Mouse (Mus musculus) left cerebral cortex, postnatal 4 days (tissue): ENCODE results near the gene Ptprj. TPM values are rescaled to one million over a fixed set of nuclear protein-coding genes. Genes with fewer than 3 reads are reported as not detected.

Experiments
- DNase-seq: peaks from one replicate; pipeline ENCODE4 v3.0.0-alpha.2; 2022
- intact Hi-C: fragments of 180-260 bp; cut with DNase I; formaldehyde crosslinking; loops from one replicate; pipeline ENCODE4 v1.15.1; 2025
- total RNA-seq, 2 experiments: library from RNA; stranded (reverse); gene quantifications; 2 replicates each; pipeline ENCODE4 v1.2.3; 2021

The Ptprj gene
- total RNA-seq, 2 experiments from 2014 or later, result 50.8 to 51.2 TPM

DNA sequence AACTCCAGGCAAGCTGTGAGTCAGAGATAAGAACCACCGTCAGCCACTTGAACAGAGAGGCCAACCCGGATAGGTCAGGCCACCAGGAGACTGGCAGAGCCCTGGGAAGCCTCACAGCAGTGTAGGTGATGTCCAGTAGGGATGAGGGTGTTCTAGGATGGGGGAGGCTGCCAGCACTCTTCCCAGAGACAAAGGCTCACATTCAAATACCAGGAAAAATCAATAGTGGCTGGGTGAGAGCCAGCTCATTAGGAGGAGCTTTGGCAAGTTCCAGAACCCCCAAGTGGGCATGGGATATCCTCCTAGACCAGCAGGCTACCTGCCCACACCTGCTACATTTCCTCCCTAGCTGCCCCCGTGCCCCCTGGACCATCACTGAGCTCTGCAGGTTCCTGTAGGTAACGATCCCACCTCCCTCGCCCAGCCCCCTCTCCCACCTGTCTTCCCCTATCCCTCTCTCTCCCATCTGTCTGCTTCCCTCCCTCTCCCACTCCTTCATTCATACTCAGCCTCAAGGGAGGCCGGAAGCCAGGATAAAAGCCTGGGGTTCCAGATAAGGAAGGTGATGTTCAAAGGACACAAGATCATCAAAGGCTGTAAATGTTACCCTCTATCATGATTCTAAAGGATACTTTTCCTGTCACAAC is 20.1 kb downstream of the Ptprj start:
- DNase-seq, result peak; percentile 51
- intact Hi-C loops, result no loop called here

DNA sequence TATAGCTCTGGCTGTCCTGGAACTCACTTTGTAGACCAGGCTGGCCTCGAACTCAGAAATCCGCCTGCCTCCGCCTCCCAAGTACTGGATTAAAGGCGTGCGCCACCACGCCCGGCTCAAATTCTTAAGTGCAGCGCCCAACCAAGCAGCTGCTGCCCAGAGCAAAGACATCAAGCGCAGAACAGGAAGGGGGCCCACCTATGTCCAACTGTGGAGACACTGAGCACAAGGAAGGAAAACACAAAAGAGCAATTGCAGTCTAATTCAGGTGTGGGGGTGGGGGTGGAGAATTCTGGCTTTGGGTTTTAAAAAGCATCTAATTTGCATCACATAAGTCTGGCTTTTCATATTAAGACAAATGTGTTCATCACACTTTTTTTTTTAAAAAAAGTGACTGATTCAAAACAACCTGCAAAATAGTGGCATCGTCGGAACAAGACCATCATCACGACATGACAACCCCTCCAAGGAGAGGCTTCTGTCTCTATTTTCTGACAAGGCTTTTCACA is 20.7 kb downstream of the Ptprj start:
- no peak for DNase-seq
- intact Hi-C loops, result no loop called here

DNA sequence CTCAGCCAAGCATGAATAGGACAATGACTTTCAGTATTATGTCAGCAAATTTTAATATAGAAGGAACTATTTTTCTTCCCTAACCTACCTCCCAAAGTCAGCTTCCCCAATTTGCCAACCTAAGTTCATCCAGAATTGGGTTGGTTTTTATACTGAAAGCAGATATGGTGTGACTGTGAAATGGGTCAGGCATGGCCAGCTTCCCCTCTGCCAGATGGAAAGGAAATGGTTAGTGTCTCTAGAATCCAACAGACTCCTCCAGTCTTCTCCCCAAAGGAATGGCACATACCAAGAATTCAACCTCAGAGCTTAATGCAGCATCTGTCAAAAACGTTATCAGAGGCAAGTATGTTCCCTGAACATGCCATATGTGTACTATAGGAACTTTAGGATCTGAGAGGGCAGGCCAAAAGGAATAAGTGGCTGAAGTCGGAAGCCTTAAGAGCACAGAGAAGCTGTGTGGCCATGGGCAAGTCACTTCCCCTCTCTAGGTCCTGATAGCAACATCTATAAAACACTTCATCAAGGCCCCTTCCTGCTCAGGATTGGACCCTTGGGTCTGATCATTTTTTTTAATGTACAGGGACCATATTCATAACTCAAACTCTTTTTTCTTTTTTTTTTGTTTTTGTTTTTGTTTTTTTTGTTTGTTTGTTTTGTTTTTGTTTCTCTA is 21.3 kb downstream of the Ptprj start:
- no peak for DNase-seq
- intact Hi-C loops, result no loop called here

DNA sequence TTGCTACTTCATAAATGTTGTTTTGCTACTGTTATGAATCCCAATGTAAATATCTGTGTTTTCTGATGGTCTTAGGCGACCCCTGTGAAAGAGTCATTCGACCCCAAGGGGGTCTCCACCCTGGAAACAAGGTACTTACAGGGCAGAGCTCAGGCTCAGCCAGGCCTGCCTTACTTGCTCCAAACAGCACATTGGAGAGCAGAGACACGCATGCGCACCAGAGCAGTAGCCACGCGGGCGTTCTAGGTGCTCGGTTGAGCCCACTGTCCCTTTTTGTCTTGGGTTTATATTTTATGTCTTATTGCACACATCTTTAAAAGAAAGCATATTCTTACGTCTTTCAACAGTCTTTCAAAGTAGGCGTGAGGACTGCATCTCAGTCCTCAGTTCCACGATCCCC is 22.1 kb downstream of the Ptprj start:
- intact Hi-C loops, result no loop called here
- DNase-seq, result no peak

DNA sequence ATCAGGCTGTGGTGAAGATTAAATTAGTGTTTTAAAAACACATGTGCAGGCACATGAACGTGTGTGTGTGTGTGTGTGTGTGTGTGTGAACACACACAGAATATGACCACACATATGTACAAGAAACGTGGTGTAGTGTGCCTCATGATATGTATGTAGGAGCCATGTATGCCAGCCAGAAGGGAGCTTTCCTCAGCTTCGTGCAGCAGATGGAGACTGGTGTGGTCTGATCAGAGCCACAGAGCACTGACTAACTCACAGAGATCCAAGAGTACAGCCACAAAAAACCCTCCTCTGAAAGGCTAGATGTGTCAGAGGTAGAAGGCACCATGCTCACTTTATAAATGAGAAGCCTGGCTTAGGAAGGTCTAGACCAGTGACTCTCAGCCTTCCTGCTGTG is 22.5 kb downstream of the Ptprj start:
- DNase-seq, result no peak

DNA sequence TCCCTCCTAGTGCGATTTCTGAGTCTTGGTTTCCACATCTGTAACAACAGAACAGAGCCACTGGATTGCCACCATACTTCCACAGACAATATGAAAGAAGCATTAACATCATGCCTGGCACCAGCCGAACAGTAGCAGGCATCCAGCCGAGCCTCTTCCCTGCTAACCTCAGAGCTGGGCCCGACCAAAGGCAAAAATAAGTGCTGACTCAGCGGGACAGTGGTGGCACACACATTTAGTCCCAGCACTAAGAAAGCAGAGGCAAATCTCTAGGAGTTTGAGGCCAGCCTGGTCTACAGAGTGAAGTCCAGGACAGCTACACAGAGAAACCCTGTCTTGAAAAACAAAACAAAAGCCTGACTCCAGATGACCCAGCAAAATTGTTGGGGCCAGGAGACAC is 24.7 kb downstream of the Ptprj start:
- DNase-seq, result no peak
- intact Hi-C loops, result no loop called here

More for the DNA sequence above, 22.5 kb downstream of the Ptprj start:
- intact Hi-C loops, result no loop called here

DNA sequence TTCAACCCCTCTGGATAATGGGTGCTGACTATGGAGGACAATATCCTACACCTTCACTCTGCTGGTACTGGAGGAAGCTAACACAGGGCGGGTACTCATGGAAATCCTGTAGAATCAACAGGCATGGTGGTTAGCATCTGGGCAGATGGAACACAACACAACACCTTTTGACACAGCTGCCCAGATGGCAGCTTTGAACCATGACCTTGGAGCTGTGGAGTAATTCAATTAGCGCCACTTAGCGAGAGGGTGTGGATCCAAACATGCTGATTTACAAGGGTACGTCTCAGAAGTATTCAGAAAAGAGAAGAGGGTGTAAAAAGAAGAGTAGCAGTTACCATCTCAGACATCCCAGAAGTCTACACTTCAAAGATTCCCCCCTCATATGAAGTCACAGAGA is 25.6 kb downstream of the Ptprj start:
- intact Hi-C loops, result no loop called here
- no peak for DNase-seq

DNA sequence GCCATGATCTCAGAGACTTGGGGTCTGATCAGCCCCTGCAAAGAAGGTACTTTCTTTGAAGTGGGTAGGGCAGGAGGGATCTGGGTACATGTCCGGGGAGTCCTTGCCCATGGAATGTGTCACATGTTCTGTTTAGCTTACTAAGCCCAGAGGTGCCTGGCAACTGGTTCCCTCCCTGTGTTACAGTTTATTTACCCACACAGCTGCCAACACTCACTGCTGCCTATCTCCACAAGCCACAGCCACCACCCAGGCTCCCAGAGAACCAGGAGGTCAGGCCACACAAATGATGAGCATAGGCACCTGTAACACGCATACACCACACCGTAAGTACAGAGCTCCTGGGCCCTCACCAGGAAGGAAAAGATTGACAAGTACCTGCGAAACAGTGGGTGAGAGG is 26.6 kb downstream of the Ptprj start:
- no peak for DNase-seq
- intact Hi-C loops, result no loop called here

DNA sequence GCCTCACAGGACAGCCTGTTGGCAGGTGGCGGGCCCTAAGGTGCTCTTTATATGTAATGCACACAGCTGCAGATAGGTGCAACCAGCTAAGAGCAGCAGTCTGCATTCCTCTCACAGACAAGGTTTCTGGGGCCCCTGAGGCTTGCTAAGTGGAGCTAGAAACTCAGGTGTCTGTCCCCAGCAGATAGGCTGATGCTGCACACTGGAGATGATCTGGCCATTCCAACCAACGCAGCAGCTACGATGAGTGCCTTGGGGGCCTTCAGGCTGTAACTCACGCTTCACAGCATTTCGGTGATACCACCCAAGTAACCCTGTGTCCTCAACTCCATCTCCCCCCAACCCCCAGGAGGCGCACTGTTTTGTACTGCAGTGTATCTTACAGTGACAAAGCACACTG is 29.8 kb downstream of the Ptprj start:
- intact Hi-C loops, result no loop called here
- no peak for DNase-seq

DNA sequence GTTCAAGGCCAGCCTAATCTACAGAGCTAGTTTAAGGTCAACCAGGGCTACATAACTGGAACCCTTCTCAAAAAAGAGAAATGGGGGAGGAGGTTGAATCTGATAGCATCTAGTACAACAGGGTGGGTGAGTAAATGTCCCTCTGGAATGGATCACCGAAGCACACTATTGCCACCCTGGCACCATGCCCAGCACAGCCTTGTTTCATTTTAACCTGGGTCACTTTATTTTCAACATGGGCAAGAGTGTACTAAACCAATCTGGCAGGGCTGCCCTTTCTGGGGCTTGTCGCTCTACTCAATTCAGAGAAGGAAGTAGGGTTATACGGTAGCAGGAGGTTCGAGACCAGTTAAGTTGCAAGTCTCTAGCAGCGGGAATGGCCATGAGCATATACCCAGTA is 31.9 kb downstream of the Ptprj start:
- intact Hi-C loops, result no loop called here
- DNase-seq, result no peak

DNA sequence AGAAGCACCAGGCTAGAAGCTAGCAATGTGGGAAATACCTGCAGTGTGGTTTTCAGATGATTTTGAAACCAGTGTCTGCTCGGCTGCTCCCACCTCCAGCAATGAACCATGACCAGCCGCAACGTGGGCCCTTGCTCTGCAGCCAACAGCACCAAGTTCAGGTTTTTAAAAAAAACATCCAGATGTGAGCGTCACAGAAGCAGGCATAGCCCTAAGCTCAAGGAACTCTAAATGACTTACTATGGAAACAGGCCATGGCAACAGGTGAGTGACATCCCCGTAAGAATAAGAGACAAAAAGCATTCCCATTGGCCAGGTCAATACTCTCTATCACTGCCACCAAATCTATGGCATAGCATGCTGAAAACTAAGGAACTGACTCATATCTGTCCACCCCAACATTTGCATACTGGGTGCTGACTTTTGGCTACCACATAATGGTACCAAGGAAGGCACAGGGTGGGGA is 33.3 kb downstream of the Ptprj start:
- no peak for DNase-seq
- intact Hi-C loops, result no loop called here

DNA sequence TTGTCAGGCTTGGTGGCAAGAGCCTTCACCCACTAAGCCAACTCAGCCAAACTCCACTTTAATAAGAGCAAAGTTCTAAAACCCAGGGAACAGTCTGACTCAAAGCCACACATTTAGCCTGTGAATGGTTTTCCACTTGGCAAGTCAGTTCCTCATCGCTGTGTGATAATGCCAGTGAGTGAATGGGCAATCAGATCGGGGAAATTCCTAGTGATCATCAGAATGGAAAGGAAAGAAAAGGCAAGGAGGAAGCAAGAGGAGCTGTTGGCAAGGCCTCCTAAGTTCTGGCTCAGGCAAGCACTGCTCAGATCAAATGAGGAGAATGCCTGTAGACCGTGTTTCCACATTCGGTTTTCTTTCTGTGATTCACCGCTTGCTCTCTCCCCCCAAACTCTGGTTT is 35.2 kb downstream of the Ptprj start:
- intact Hi-C loops, result no loop called here
- peak; percentile 56 for DNase-seq

DNA sequence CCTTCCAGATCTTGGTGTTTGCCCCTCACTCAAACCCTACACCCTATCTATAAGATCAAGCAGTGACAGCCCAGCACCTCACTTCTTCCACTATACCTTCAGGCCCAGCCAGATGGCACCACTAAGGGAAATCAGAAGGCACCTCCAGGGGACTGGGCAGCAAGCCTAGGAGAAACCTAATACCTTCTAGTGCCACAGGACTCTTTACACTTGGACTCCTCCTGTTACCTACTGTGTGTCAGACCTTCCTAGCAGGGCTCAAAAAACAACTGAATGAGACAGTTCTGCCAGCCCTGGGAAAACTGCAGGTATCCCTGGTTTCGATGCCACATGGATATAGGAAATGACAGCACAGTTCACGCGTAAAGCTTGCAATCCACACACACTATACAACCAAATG is 36.5 kb downstream of the Ptprj start:
- intact Hi-C loops, result no loop called here
- peak; percentile 65 for DNase-seq

DNA sequence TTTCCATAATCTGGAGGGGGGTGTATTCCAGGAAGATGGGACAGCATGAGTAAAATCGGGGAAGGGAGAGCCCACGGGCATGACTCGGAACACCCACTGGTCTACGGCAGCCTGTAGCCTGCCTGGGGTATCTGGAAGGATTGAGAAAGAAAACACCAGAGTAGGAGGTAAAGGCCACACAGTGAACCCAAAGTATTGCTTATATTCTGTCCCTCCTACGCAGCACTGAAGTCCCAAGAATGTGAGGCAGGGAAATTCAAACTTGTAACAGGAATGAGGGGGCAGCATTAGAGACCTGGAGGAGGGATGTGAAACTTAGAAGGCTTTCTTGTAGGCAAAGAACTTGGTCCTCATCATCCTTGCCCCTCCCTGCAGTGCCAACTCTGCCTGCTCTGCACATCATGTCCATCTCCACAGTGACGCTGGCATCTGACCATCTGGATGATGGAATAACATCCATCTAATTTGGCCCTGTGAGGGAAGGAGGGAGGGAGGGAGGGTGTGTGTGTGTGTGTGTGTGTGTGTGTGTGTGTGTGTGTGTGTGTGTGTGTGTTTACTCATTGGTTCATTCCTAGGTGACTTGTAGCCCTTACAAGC is 37.2 kb downstream of the Ptprj start:
- peak; percentile 68 for DNase-seq
- intact Hi-C loops, result no loop called here

DNA sequence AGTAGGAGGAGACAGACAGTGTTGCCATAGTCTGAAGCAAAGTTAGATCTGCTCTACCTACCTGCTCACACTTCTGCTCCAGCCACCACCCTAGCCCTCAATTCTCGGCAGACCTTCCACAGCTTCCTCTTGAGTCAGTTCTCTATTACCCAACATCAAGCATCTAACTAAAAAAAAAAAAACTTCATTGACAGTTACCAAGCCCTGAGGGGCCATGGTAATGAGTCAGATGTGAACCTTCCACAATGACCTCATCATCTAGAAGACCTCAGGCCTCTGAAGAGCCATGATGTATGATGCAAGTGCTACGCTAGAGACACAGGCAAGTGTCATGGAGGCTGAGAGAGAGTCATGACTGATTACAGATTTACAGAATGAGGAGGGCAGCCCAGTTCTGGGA is 37.8 kb downstream of the Ptprj start:
- DNase-seq, result no peak
- intact Hi-C loops, result no loop called here

DNA sequence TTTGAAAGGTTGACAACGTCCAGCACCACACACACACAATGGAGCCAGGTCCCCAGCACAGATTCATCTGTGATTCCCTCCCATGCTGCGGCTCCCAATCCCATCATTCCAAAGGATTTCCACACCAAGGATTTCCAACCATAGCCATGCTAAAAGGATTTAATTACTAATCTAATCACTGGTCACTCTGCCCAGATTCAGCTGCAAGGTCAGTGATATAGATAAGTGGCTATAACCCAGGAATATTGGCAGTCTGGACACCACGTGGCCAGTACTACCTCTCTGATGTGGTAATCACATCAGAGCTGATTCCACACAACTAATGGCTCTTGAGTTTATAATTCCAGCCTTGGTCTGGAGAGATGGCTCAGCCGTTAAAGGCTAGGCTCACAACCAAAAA is 41.2 kb downstream of the Ptprj start:
- intact Hi-C loops, result no loop called here
- no peak for DNase-seq

DNA sequence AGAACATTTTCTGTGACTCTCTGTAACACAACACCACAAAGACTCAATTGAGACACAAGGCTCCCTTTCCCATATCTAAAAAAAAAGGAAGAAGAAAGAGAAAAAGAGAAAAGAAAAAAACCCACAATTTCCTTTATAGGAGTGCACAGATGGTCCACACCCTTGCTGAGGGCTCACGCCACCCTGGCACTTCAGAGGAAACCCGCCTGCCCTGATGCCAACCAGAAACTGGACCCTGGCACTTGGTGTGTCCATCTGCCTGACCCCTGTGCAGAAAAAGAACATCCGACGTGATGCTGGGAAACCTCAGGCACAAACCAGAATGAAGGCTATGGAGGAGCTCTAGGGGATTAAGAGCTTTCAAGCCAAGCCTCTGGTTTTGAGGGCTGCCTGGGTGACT is 43.2 kb downstream of the Ptprj start:
- intact Hi-C loops, result no loop called here
- DNase-seq, result peak; percentile 52

DNA sequence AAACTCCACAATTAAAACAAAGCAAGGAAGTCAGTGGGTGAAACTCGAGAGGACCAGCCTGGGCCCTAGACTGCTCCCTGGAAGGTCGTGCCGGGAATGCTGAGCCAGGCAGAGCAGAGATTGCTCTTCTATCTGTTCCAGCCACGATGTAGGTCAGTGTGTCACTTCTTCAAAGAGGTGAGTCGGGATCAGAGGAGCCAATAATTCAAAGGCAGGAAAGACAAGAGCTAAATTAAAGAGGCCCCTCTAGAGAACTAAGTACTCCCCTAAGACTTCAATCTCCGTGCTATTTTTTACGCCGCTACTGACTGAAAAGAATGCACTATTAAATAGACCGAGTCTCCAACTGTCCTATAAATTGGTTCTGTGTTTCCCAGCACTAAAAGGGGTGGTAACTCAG is 43.9 kb downstream of the Ptprj start:
- no peak for DNase-seq
- intact Hi-C loops, result no loop called here

DNA sequence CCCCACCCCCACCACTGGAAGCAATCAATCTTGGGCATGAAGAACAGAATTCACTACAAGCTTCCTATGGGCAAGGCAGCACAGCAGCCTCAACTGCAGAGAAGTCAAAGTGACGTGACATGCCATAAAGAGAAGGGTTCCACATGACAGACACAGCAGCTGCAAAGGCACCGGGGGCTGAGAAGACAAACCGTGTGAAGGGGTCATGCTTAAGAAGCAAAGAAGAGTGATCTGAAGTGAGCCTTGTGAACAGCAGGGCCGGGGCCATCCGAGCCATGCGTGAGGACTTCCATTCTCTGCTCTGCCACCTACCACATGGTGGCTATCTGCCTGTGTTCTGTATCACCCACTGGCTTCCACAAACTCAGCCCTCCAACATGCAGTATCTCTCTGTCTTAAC is 45.7 kb downstream of the Ptprj start:
- no peak for DNase-seq
- intact Hi-C loops, result no loop called here

DNA sequence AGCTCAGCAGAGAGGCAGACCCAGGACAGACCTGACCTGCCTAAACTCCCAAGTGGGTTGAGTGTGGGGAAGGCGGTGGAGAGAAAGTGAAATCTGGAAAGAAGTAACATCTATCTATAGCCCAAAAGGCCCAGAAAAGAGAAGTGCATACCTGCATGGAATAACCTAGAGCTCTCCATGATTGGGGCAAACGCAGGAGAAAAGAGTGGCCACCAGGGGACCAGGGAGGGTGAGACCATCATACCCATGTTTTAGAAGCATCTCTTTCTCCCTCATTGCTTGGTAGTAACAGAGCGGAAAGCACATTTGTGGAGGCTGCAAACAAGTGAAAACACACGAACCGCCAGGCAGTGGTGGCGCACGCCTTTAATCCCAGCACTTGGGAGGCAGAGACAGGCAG is 46.5 kb downstream of the Ptprj start:
- DNase-seq, result no peak
- intact Hi-C loops, result no loop called here

DNA sequence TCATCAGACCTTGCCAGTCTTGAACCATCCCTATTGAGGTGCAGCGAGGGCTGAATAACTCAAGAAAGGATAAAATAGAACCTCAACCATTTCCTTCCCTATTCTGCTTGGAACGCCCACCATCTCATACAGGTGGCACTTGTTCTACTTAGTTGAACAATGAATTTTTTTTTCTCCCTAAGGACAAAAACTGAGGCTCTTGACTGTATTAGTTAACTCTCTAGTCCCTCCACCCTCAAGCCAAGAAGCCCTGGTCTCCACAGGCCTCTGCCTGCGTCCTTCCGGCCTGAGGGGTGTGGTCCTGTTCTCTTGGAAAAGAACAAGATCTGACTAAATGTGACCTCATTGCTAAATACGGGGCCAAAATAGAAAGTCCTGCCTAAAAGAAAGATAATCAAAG is 48.4 kb downstream of the Ptprj start:
- intact Hi-C loops, result no loop called here
- no peak for DNase-seq

DNA sequence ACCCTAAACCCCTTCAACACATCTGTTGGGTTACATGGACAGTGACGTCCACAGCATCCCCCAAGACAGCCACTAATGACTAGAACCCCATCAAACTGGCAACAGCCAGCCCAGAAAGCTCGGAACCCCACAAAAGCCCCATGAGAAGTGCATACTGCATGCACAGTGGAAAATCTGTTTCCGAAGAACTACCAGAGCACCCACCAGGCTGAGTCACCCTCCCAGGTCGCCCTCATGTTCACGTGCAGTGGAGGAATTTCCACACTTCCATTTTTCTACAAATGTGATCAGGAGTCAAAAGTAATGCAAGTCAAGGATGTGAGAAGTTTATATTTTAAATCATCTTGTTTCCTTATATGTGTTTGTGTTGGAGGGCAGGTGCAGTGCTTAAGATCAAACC is 52.3 kb downstream of the Ptprj start:
- intact Hi-C loops, result no loop called here
- DNase-seq, result no peak
